Mouse (Mus musculus): Measurements from ENCODE around the gene Gm8122. TPM values are rescaled to one million over a fixed set of nuclear protein-coding genes. Genes with fewer than 3 reads are reported as not detected.
"Not testable (repeated sequence)": the region's sequence is repeated elsewhere in the genome, so short reads cannot be mapped to it uniquely, and the experiment has no call there.

Gm8122 gene
- not detected in 2 replicates for polyA plus RNA-seq (2016; fragmentation: Nextera tagmentation; extraction: Ambion mirVana)

DNA sequence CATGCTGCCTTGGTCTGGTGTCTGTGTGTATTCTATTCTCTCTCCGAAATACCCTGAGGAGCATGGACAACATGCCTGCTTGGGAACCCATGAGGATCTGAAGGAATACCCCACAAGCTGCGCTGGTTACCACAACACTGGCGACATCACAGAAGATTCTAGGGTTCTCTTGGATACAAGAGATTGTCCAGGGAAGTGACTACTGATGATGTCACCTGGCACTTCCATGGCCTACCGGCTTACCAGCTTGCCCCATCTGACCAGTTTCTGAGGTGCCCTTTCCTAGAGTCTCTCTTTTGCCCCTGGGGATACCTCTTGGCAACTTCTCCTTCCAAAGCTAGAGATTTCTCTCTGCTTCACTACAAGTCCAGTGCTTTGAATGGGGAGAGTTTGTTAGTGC lies at the start of gene Gm8122:
Gene Gm8122, minus strand, starts transcription at position 101 of the 400 bp plus-strand sequence.
- not testable (repeated sequence) for H3K4me1 ChIP-seq; H3K9me3 ChIP-seq (replicated peaks); H3K27me3 ChIP-seq (ENCODE audit: low read depth, poor library complexity, severe bottlenecking); H3K27ac ChIP-seq; H3K36me3 ChIP-seq; DNase-seq (ENCODE audit: low spot score); H3K4me3 ChIP-seq
- 93% methylated on average over 4 of the region's 4 CpGs for WGBS

GRCm38 (mm10) chr14:43278681-43279080 lies 43.6 kb upstream of the Gm8122 start:
- H3K4me1 ChIP-seq; H3K36me3 ChIP-seq; H3K27me3 ChIP-seq (ENCODE audit: low read depth, poor library complexity, severe bottlenecking); H3K9me3 ChIP-seq (replicated peaks); H3K4me3 ChIP-seq; H3K27ac ChIP-seq: not testable (repeated sequence)
- WGBS = 94% methylated on average over 3 of the region's 3 CpGs
- DNase-seq (ENCODE audit: low spot score) = peak; percentile 14

DNA sequence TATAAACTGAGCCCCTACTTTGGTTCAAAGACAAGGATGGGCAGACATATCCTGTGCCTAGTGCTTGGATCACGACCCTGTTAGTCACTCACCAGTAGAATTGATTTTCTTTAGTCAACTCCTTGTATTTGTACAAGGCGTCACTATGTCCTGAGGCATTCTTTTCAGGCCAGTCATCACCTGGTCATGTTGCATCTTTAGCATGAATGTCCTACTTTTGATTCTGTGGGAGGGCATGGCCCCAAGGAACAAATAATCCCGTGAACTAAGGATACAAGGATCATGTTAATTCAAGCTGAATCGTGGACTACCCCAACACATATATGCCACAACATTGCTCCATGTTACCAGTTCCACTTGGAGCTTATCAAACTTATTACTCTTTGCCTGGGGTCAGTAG lies 43.0 kb upstream of the Gm8122 start:
- not testable (repeated sequence) for H3K9me3 ChIP-seq (replicated peaks); H3K27me3 ChIP-seq (ENCODE audit: low read depth, poor library complexity, severe bottlenecking); H3K4me3 ChIP-seq; DNase-seq (ENCODE audit: low spot score); H3K36me3 ChIP-seq; H3K27ac ChIP-seq; H3K4me1 ChIP-seq
- 77% methylated on average over 4 of the region's 4 CpGs for WGBS

GRCm38 (mm10) chr14:43277468-43277867 lies 42.4 kb upstream of the Gm8122 start:
- 77% methylated on average over 2 of the region's 2 CpGs for WGBS

GRCm38 (mm10) chr14:43275752-43276151 lies 40.6 kb upstream of the Gm8122 start:
- H3K27ac ChIP-seq; DNase-seq (ENCODE audit: low spot score); H3K36me3 ChIP-seq; H3K27me3 ChIP-seq (ENCODE audit: low read depth, poor library complexity, severe bottlenecking); H3K4me1 ChIP-seq; H3K9me3 ChIP-seq (replicated peaks); H3K4me3 ChIP-seq: not testable (repeated sequence)
- 92% methylated on average over 1 of the region's 1 CpGs for WGBS

More at GRCm38 (mm10) chr14:43277468-43277867, 42.4 kb upstream of the Gm8122 start:
- H3K4me1 ChIP-seq; H3K27ac ChIP-seq; H3K4me3 ChIP-seq; H3K27me3 ChIP-seq (ENCODE audit: low read depth, poor library complexity, severe bottlenecking); H3K36me3 ChIP-seq; H3K9me3 ChIP-seq (replicated peaks): not testable (repeated sequence)
- peak; percentile 25 for DNase-seq (ENCODE audit: low spot score)

GRCm38 (mm10) chr14:43274986-43275511 lies 39.9 kb upstream of the Gm8122 start, which contains the start of gene Gm9732:
Gene Gm9732, plus strand, starts transcription at chr14:43275036.
- 88% methylated on average over 8 of the region's 8 CpGs for WGBS
- H3K27ac ChIP-seq; H3K4me1 ChIP-seq; H3K9me3 ChIP-seq (replicated peaks); H3K4me3 ChIP-seq; H3K36me3 ChIP-seq; H3K27me3 ChIP-seq (ENCODE audit: low read depth, poor library complexity, severe bottlenecking); DNase-seq (ENCODE audit: low spot score): not testable (repeated sequence)

- not testable (repeated sequence) for H3K4me1 ChIP-seq; DNase-seq (ENCODE audit: low spot score); H3K9me3 ChIP-seq (replicated peaks); H3K4me3 ChIP-seq; H3K36me3 ChIP-seq; H3K27me3 ChIP-seq (ENCODE audit: low read depth, poor library complexity, severe bottlenecking); H3K27ac ChIP-seq
- 100% methylated on average over 1 of the region's 1 CpGs for WGBS
These were observed 38.1 kb upstream of the Gm8122 start for GRCm38 (mm10) chr14:43273161-43273560.

- H3K27ac ChIP-seq; H3K27me3 ChIP-seq (ENCODE audit: low read depth, poor library complexity, severe bottlenecking); H3K36me3 ChIP-seq; DNase-seq (ENCODE audit: low spot score); H3K9me3 ChIP-seq (replicated peaks); H3K4me1 ChIP-seq; H3K4me3 ChIP-seq: not testable (repeated sequence)
- WGBS = 92% methylated on average over 3 of the region's 3 CpGs
These were observed 34.1 kb upstream of the Gm8122 start for GRCm38 (mm10) chr14:43269211-43269610.

DNA sequence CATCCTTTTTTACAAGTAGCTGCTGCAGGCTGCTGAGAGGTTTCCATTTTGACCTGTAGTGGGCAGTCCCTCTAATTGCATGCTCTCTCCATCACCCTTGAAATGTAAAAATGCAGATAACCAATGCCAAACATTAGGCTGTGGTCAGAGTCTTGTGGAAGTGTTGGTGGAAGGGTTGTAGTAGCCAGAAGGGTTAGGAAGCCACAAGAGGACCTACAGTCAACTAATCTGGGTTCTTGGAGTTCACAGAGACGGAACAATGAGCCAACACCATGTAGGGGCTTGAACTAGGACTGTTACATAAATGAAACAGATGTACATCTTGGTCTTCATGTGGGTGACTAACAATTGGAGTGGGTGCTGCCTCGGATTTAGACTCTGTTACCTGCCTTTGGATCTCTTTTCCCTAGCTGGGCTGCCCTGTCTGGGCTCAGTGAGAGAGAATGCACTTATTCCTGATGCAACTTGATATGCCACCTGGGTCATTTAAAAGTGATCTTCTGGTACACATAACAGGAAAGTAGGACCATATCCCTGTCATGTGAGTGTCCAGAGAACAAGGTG lies 33.5 kb upstream of the Gm8122 start:
- not testable (repeated sequence) for H3K4me1 ChIP-seq; DNase-seq (ENCODE audit: low spot score); H3K9me3 ChIP-seq (replicated peaks); H3K27ac ChIP-seq; H3K27me3 ChIP-seq (ENCODE audit: low read depth, poor library complexity, severe bottlenecking); H3K4me3 ChIP-seq; H3K36me3 ChIP-seq
- WGBS = 71% methylated on average over 2 of the region's 2 CpGs

DNA sequence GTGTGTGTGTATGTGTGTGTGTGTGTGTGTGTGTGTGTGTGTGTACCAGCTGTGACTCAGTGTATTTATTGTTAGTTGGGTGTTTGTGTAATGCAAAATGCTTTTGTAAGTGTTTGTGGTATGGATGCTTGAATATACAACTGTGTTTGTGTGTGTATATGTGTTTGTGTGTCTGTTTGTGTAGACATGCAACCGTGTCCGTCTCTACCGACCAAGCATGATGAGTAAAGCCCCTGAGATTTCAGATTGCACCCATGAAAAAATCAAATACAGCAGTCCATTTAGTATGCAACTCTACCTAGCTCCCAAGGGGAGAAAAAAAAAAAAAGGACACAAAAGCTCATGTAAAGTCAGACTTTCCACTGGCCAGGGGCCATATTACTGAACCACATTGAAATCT lies 28.3 kb upstream of the Gm8122 start:
- peak; percentile 12 for DNase-seq (ENCODE audit: low spot score)
- 89% methylated on average over 3 of the region's 3 CpGs for whole genome bisulfite sequencing
- not testable (repeated sequence) for H3K27me3 ChIP-seq (ENCODE audit: low read depth, poor library complexity, severe bottlenecking); H3K9me3 ChIP-seq (replicated peaks); H3K36me3 ChIP-seq; H3K27ac ChIP-seq; H3K4me3 ChIP-seq; H3K4me1 ChIP-seq

- not testable (repeated sequence) for H3K4me3 ChIP-seq; H3K9me3 ChIP-seq (replicated peaks); DNase-seq (ENCODE audit: low spot score); H3K27ac ChIP-seq; H3K4me1 ChIP-seq; H3K27me3 ChIP-seq (ENCODE audit: low read depth, poor library complexity, severe bottlenecking); H3K36me3 ChIP-seq
- WGBS = 97% methylated on average over 3 of the region's 4 CpGs
These were observed 23.2 kb upstream of the Gm8122 start, which contains the start of gene Gm8126 for GRCm38 (mm10) chr14:43258349-43258748. Gene Gm8126, plus strand, starts transcription at chr14:43258649.

DNA sequence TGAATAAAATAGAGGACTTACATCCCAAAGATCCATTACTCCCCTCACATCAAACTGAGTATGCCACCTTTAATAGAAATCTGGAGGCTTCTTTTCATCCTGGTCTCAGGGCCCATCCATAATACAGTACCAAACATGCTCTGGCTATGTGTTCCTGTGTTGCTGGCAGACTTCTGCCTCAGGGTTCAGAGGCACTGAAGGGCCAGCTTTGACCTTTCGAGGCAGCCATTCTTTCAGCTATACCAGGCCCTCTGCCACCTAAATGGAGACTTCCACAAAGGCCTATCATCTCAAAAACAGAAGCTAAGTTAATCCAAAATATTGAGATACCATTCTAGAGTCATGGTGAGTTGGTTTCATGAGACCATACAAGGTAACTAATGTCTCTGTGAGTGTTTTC lies 21.4 kb upstream of the Gm8122 start:
- H3K4me1 ChIP-seq; H3K27ac ChIP-seq; H3K27me3 ChIP-seq (ENCODE audit: low read depth, poor library complexity, severe bottlenecking); H3K36me3 ChIP-seq; DNase-seq (ENCODE audit: low spot score); H3K9me3 ChIP-seq (replicated peaks); H3K4me3 ChIP-seq: not testable (repeated sequence)
- WGBS = 69% methylated on average over 1 of the region's 1 CpGs

DNA sequence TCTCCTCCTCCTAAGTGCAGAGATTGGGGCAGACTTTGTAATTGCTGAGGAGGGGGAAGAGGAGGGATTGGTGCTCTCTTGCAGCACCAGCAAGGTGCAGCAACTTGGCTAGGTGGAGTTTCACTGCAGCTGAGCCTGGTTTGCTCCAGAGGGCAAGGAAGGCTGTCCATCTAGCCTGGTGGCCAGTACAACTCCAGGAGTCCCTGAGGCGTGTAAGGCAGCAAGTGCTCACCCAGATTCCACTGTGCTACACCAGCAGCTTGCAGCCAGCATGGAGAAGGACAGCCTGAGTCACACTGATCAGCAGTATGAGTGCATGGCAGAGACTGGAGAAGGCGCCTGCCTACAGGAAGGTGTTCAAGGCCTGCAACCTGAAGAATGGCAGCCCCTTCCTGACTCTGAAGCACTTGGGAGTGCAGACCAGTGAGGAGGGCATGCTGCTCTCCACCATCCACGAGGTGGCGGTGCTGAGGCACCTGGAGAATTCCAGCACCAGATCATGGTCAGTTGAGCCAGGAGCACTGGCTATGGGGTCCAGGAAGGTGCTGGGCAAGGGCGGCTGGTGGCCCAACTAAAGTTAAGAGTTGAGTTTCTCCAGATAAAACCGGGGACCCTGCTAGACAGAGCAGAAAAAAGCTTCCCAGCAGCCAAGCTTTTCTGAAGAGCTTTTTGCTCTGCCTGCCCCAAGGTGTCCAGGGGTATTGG lies 15.6 kb upstream of the Gm8122 start:
- H3K9me3 ChIP-seq (replicated peaks); H3K4me1 ChIP-seq; H3K27me3 ChIP-seq (ENCODE audit: low read depth, poor library complexity, severe bottlenecking); H3K36me3 ChIP-seq; H3K4me3 ChIP-seq; H3K27ac ChIP-seq: not testable (repeated sequence)
- 32% methylated on average over 5 of the region's 6 CpGs for WGBS
- DNase-seq (ENCODE audit: low spot score) = peak; percentile 21
